8 mouse cellular contexts compared by ENCODE assay signal in the genomic region with DNA sequence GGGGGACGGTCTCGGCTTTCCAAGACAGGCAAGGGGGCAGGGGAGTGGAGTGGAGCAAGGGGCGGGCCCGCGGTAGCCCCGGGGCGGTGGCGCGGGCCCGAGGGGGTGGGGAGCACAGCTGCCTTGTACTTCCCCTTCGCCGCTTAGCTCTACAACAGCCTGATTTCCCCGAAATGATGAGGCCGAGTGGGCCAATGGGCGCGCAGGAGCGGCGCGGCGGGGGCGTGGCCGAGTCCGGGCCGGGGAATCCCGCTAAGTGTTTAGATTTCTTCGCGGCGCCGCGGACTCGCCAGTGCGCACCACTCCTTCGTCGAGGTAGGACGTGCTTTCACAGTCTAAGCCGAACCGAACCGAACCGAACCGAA. TPM values are rescaled to one million over a fixed set of nuclear protein-coding genes. Genes with fewer than 3 reads are reported as not detected.
DNase-seq lines count a peak whose midpoint lies in the region; ATAC-seq and TF ChIP-seq lines count a peak whose summit lies in the region.

Gene Irf1, plus strand, starts transcription at position 255 of the 365 bp plus-strand sequence.

- peak within 1 kb of the TSS; percentile 75 for H3K9ac ChIP-seq in lung, embryonic 15.5 days

- peak within 1 kb of the TSS; percentile 86 for H3K4me2 ChIP-seq in lung, embryonic 15.5 days

- peak within 1 kb of the TSS; percentile 92 for H3K27ac ChIP-seq in lung, embryonic 15.5 days
- peak within 1 kb of the TSS; percentile 53 for H3K27ac ChIP-seq in olfactory bulb, adult 2 months (ENCODE audit: insufficient read depth, low read depth, low read length)
- peak within 1 kb of the TSS; percentile 79 for H3K27ac ChIP-seq in thymus, adult 2 months (ENCODE audit: control insufficient read depth, insufficient read depth, low read length)

- peaks cover 11% of the 10 kb centered on the region; the same call in 1 of the 2 replicates for H3K36me3 ChIP-seq in lung, embryonic 15.5 days
- H3K36me3 ChIP-seq in thymus, adult 2 months (ENCODE audit: control insufficient read depth, insufficient read depth, low read length) = peaks cover 22% of the 10 kb centered on the region

- no peak for TF ChIP-seq CTCF in olfactory bulb, adult 2 months (IDR thresholded peaks at IDR 0.05; ENCODE audit: insufficient read depth, low read depth, low read length)
- no peak for TF ChIP-seq CTCF in thymus, adult 2 months (IDR thresholded peaks at IDR 0.05; ENCODE audit: borderline replicate concordance, control insufficient read depth, extremely low read depth, insufficient read depth, low read length, poor library complexity)

- no peaks in the 10 kb centered on the region for H3K9me3 ChIP-seq in lung, embryonic 15.5 days

- H3K4me3 ChIP-seq in lung, embryonic 15.5 days = peak within 1 kb of the TSS; percentile 94
- peak within 1 kb of the TSS; percentile 63 for H3K4me3 ChIP-seq in olfactory bulb, adult 2 months (ENCODE audit: insufficient read depth, low read depth, low read length)
- H3K4me3 ChIP-seq in thymus, adult 2 months (ENCODE audit: control insufficient read depth, insufficient read depth, low read length) = peak within 1 kb of the TSS; percentile 91

- under 1% methylated on average over 39 of the region's 40 CpGs for WGBS in lung, embryonic 15.5 days
- WGBS in olfactory bulb, adult 2 months = under 1% methylated on average over 40 of the region's 40 CpGs
- under 1% methylated on average over 39 of the region's 40 CpGs for WGBS in thymus, adult 2 months

- H3K27me3 ChIP-seq in lung, embryonic 15.5 days = no peaks in the 10 kb centered on the region
- H3K27me3 ChIP-seq in thymus, adult 2 months (ENCODE audit: control insufficient read depth, insufficient read depth, low read length) = no peaks in the 10 kb centered on the region

- H3K4me1 ChIP-seq in lung, embryonic 15.5 days = peaks cover 15% of the 10 kb centered on the region
- H3K4me1 ChIP-seq in olfactory bulb, adult 2 months (ENCODE audit: control insufficient read depth, insufficient read depth, low read length) = peaks cover 4% of the 10 kb centered on the region; the same call in 1 of the 2 replicates
- peaks cover 35% of the 10 kb centered on the region for H3K4me1 ChIP-seq in thymus, adult 2 months (replicated peaks; ENCODE audit: control insufficient read depth, insufficient read depth, low read length)

- peak; percentile 88 for ATAC-seq in frontal cortex, adult (ENCODE audit: low TSS enrichment)
- peak; percentile 79 to 85 for ATAC-seq in hematopoietic stem cell, adult 5-6 weeks (replicated peaks in 1 of 2; ENCODE audit: insufficient read depth in 1 of 2, low FRiP score in 2 of 2, low TSS enrichment in 1 of 2, low read depth in 1 of 2, poor library complexity in 2 of 2, severe bottlenecking in 2 of 2)
- peak; percentile 95 for ATAC-seq in lung, embryonic 15.5 days (ENCODE audit: borderline replicate concordance, extremely low read depth, low FRiP score, low TSS enrichment)

- TF ChIP-seq POLR2A in olfactory bulb, adult 2 months (IDR thresholded peaks at IDR 0.05; ENCODE audit: insufficient read depth, low read depth, low read length) = 0 out of 2 replicates have a peak, but pooled peaks have one; percentile 21
- TF ChIP-seq POLR2A in thymus, adult 2 months (IDR thresholded peaks at IDR 0.05; ENCODE audit: control insufficient read depth, extremely low read depth, insufficient read depth, low read length, poor library complexity) = peak; percentile 55; the same call in 1 of the 2 replicates

- DNase-seq in MN1 (ENCODE audit: low spot score) = peak; percentile 95
- DNase-seq in cerebellum, adult 9-10 months = peak; percentile 65
- DNase-seq in layer of hippocampus, adult 9-10 months (ENCODE audit: low spot score) = peak; percentile 74
- DNase-seq in thymus, adult 2 months = peak; percentile 97

RNA-seq across cellular contexts. Expression of gene Irf1, which starts in this region (rescaled TPM):
- total RNA-seq in hematopoietic stem cell, adult 5-6 weeks (2017) = 128 and 150 TPM in 2 replicates
- polyA plus RNA-seq in lung, embryonic 15.5 days (2015; fragmentation: Nextera tagmentation; extraction: Ambion mirVana) = 24.8 and 28.7 TPM in 2 replicates
- polyA plus RNA-seq in olfactory bulb, adult 2 months (2012; ENCODE audit: insufficient read depth, insufficient read length, low replicate concordance, missing spikeins) = not detected in 2 replicates
- polyA plus RNA-seq in thymus, adult 2 months (2012; rRNA removed) = 162 and 169 TPM in 2 replicates

Comparison
In these comparisons a context has a peak if more than half of its experiments do, and no peak if none do; other contexts are left out.
1. Peak in every context shown above with its lines: DNase-seq, ATAC-seq, H3K4me3 ChIP-seq and H3K27ac ChIP-seq.
2. RNA of gene Irf1 (polyA plus RNA-seq): 162 to 169 TPM in thymus, adult 2 months and 24.8 to 28.7 TPM in lung, embryonic 15.5 days; not detected in olfactory bulb, adult 2 months; every median in the first group is over 10 times any median in the second.